Mouse (Mus musculus) erythroblast, embryonic 14.5 days (primary cell): ENCODE data around the gene Slc13a5.

Experiments
- GATA1 ChIP-seq: IDR thresholded peaks from 2 replicates; pipeline ENCODE4 v1.6.1; 2012; ENCODE audit warnings: low read length, inconsistent platforms, mixed read lengths
- TAL1 ChIP-seq: IDR thresholded peaks from 3 replicates; pipeline ENCODE4 v1.6.1; 2012; ENCODE audit warnings: low read length, inconsistent platforms, mixed read lengths

DNA sequence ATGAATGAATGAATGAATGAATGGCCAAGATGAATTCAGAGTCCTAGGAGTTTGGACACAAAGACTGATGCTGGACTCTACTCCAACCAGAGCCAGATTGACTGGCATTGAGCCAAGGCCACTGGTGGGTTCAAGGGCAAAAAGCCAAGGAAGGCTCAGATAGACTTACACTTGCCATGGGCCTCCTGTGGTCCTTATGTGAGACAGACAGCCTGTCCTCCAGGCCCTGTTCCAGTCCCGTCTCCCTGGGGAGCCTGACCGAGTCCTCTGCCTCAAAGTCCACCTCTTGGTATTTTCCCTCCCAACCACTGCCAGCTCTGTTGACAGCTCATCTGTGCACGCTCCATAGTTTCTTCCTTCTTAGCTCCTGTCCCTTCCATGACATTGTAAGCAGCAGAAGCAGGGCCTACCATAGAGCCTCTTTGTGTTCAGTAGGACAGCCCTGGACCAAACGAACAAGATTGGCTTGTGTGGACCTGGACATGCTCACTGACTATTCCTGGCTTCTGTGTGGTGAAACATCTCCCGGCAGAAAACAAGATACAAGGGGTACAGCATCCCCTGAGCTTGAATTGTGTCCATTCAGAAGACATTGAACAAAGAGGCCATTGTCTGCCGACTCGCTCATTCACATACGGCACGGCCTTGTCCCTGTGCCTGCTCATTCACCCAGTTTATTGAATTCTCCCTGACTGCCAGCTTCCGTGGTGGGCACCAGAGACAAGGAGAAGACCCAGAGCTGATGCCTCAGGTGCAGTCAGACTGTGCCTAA, 40.8 kb downstream of the Slc13a5 start:
- TF ChIP-seq GATA1 (no peak), TAL1 (no peak)
